Mouse (Mus musculus): ENCODE results near the gene Camta1.

DNA sequence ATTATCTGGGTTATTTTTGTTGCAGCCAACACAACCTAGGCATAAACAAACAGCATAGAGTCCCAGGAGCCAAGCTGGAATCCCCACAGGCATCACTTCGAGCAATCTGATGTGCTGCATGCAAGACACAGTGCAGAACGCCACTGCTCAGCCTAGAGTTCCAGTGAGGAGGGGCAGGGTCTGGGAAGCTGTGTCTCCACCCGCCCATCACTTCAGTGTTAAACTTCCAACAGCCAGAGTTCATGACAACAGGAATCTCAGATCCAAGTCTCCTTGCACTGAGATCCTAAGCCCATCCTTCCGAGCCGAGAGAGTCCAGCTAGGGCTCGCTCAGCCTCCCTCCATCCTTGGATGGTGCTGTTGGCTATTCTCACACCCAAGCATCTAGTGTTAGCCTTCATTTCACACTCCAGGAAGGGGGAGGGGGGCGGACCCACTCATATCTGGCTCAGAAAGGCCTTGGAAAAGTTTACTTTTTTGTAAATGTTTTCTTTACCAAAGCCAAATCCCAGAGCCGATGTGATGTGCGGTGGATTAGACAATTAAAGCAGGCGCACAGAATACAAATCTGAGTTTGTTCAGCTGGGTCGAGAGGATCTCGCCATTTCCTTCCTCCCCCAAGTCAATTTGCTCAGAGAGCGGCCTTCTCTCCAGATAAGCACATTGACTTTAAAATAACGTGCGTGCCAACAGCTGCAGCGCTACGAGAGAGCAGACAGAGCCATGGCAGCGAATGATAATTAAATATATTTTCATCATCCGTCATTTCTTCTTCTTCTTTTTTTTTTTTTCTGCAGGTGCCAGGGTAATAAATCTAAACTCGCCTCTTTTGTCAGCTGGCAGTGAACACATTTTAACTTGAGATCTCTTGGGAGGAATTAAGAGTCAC lies 120.2 kb downstream of the Camta1 start:
- TF ChIP-seq CTCF (conservative IDR thresholded peaks at IDR 0.05; ENCODE audit: low read length), result no peak
- no peak for TF ChIP-seq POU5F1 (IDR thresholded peaks at IDR 0.05; ENCODE audit: borderline replicate concordance, low read length)
